Mouse (Mus musculus): Measurements from ENCODE around the gene Lrrc8e. TPM values are rescaled to one million over a fixed set of nuclear protein-coding genes. Genes with fewer than 3 reads are reported as not detected.

Gene Lrrc8e
- total and polyA plus RNA-seq, 3 experiments, result 0.25 TPM; not detected in 2

GRCm38 (mm10) chr8:4192305-4192704, 34.3 kb upstream of the Lrrc8e start:
- no peak for TF ChIP-seq CTCF (conservative IDR thresholded peaks at IDR 0.05 in 1 of 2, IDR thresholded peaks at IDR 0.05 in 1 of 2; ENCODE audit: low read depth in 2 of 2, low read length in 2 of 2)
- TF ChIP-seq ELF1 (IDR thresholded peaks at IDR 0.05; ENCODE audit: low read depth, low read length), result no peak
- TF ChIP-seq TCF12 (IDR thresholded peaks at IDR 0.05; ENCODE audit: low read depth, low read length), result no peak
- TF ChIP-seq ZKSCAN1 (IDR thresholded peaks at IDR 0.05; ENCODE audit: borderline replicate concordance, low read depth, low read length), result no peak
- no peak for TF ChIP-seq UBTF (IDR thresholded peaks at IDR 0.05; ENCODE audit: low read depth, low read length)
- TF ChIP-seq RCOR1 (conservative IDR thresholded peaks at IDR 0.05; ENCODE audit: low read depth, low read length), result no peak
- TF ChIP-seq ETS1 (conservative IDR thresholded peaks at IDR 0.05; ENCODE audit: low read depth, low read length), result no peak
- no peak for TF ChIP-seq USF2 (conservative IDR thresholded peaks at IDR 0.05; ENCODE audit: low read depth, low read length)
- no peak for TF ChIP-seq NELFE (IDR thresholded peaks at IDR 0.05; ENCODE audit: low read depth, low read length)
- TF ChIP-seq GABPA (IDR thresholded peaks at IDR 0.05; ENCODE audit: insufficient replicate concordance, low read depth, low read length), result no peak
- no peak for TF ChIP-seq POLR2AphosphoS2 (IDR thresholded peaks at IDR 0.05; ENCODE audit: low read depth, low read length)
- Histone ChIP-seq H3K4me1 (ENCODE audit: control insufficient read depth in 1 of 2, insufficient read depth in 2 of 2) (peaks cover 0 to 3% of the 10 kb centered on the region in 2 experiments; a peak in 1 of 4 replicates), H3K9me3 (replicated peaks; ENCODE audit: low read length) (no peaks in the 10 kb centered on the region), H3K4me2 (ENCODE audit: insufficient read depth, low read depth, poor library complexity, severe bottlenecking) (no peak overlapping the region), H3K4me3 (replicated peaks in 1 of 3; ENCODE audit: low read depth in 2 of 3, low read length in 2 of 3, poor library complexity in 1 of 3) (no peak overlapping the region), H3K27me3 (replicated peaks) (no peaks in the 10 kb centered on the region), H3K36me3 (replicated peaks in 1 of 2; ENCODE audit: control insufficient read depth in 1 of 2, insufficient read depth in 1 of 2, low read length in 1 of 2) (peaks cover 2 to 5% of the 10 kb centered on the region in 2 experiments), H3K79me2 (replicated peaks; ENCODE audit: control insufficient read depth, extremely low read depth, insufficient read depth, poor library complexity, severe bottlenecking) (no peaks in the 10 kb centered on the region), H3K9ac (ENCODE audit: insufficient read depth, low read depth) (no peak overlapping the region), H3K27ac (ENCODE audit: insufficient read depth, low read depth) (no peak overlapping the region)
- in situ Hi-C loops (cut with MboI; ENCODE audit: low pct_ligation_motif_present, low pct_unique_long_range_greater_than_20kb, low sequenced_read_pairs) (no loop called here), dilution Hi-C loops (cut with MboI; ENCODE audit: extremely low pct_ligation_motif_present, extremely low pct_unique_long_range_greater_than_20kb, low sequenced_read_pairs) (no loop called here)
- no peak for DNase-seq (ENCODE audit: extremely low read depth)

DNA sequence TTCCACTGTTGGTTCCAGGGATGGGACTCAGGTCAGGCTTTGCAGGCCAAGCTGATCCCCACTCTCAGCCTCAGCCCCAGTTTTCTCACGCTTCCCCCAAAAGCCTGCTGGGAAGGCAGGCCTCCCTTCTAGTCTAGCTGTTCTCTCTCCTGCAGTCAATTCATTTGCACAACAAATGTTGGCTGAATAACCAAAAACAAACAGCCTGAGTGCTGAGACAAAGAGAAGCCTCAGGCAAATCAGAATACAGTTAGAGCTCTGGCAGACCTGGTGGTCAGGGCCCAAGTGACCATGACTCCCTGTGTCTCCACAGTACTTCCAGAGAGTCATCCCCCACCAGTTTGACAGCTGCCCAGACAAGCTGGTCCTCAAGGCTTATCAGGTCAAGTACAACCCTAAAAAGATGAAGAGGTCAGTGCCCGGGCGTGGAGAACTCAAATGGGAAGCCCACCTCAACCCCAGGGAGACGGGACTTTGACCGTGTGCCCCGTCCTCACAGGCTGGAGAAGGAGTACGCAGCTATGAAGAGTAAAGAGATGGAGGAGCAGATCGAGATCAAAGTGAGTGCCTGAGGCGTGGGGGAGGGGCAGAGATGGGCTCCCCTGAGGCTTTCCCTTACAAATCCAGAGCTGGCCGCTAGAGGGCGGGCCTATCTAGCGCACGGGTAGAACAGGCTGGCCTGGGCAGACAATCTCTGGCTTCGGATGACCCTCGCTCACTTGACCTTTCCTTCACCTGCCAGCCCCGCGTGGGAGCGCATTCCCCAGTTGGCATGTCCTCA, 33.6 kb upstream of the Lrrc8e start:
- Histone ChIP-seq H3K9me3 (replicated peaks; ENCODE audit: low read length) (no peaks in the 10 kb centered on the region), H3K4me3 (replicated peaks in 1 of 3; ENCODE audit: low read depth in 2 of 3, low read length in 2 of 3, poor library complexity in 1 of 3) (no peak overlapping the region), H3K27ac (ENCODE audit: insufficient read depth, low read depth) (no peak overlapping the region), H3K4me2 (ENCODE audit: insufficient read depth, low read depth, poor library complexity, severe bottlenecking) (no peak overlapping the region), H3K4me1 (ENCODE audit: control insufficient read depth in 1 of 2, insufficient read depth in 2 of 2) (peaks cover 0 to 3% of the 10 kb centered on the region in 2 experiments; a peak in 1 of 4 replicates), H3K9ac (ENCODE audit: insufficient read depth, low read depth) (no peak overlapping the region), H3K27me3 (replicated peaks) (no peaks in the 10 kb centered on the region), H3K79me2 (replicated peaks; ENCODE audit: control insufficient read depth, extremely low read depth, insufficient read depth, poor library complexity, severe bottlenecking) (no peaks in the 10 kb centered on the region), H3K36me3 (replicated peaks in 1 of 2; ENCODE audit: control insufficient read depth in 1 of 2, insufficient read depth in 1 of 2, low read length in 1 of 2) (peaks cover 0 to 2% of the 10 kb centered on the region in 2 experiments)
- dilution Hi-C loops (cut with MboI; ENCODE audit: extremely low pct_ligation_motif_present, extremely low pct_unique_long_range_greater_than_20kb, low sequenced_read_pairs), result no loop called here
- TF ChIP-seq MEF2A (IDR thresholded peaks at IDR 0.05; ENCODE audit: borderline replicate concordance, low read depth, low read length) (0 out of 2 replicates have a peak, but pooled peaks have one; percentile 35), ZKSCAN1 (IDR thresholded peaks at IDR 0.05; ENCODE audit: borderline replicate concordance, low read depth, low read length) (no peak), RAD21 (IDR thresholded peaks at IDR 0.05; ENCODE audit: low read depth, low read length) (peak; percentile 81), BHLHE40 (IDR thresholded peaks at IDR 0.05; ENCODE audit: low read depth, low read length) (peak; percentile 39; the same call in 1 of the 2 replicates), CHD2 (IDR thresholded peaks at IDR 0.05; ENCODE audit: low read length) (peak; percentile 91), POLR2AphosphoS2 (IDR thresholded peaks at IDR 0.05; ENCODE audit: low read depth, low read length) (no peak), CTCF (conservative IDR thresholded peaks at IDR 0.05 in 1 of 2, IDR thresholded peaks at IDR 0.05 in 1 of 2; ENCODE audit: low read depth in 2 of 2, low read length in 2 of 2) (peak; percentile 67 to 87), NRF1 (IDR thresholded peaks at IDR 0.05; ENCODE audit: low read depth, low read length) (no peak), SMC3 (IDR thresholded peaks at IDR 0.05; ENCODE audit: low read depth, low read length) (peak; percentile 84), KAT2A (IDR thresholded peaks at IDR 0.05; ENCODE audit: insufficient replicate concordance, low read length) (0 out of 2 replicates have a peak, but pooled peaks have one; percentile 55)
- DNase-seq (ENCODE audit: extremely low read depth), result peak; percentile 71
- in situ Hi-C loops (cut with MboI; ENCODE audit: low pct_ligation_motif_present, low pct_unique_long_range_greater_than_20kb, low sequenced_read_pairs), result no loop called here

Measured in CH12.LX (cell line).